Mouse (Mus musculus) spleen, embryonic (tissue): ENCODE measurements at regions not wholly inside any gene's neighbourhood (a gene's known extent, or its start where the extent isn't known, plus 50 kb on each side); places are given as distances from the start of the nearest gene placed in this dataset.

Experiments used
- CTCF ChIA-PET: fragments of 350-600 bp; sonication (Branson Sonifier 250); formaldehyde crosslinking; loops from one replicate; lab custom pipeline; 2022; lab: Charles Lee

DNA sequence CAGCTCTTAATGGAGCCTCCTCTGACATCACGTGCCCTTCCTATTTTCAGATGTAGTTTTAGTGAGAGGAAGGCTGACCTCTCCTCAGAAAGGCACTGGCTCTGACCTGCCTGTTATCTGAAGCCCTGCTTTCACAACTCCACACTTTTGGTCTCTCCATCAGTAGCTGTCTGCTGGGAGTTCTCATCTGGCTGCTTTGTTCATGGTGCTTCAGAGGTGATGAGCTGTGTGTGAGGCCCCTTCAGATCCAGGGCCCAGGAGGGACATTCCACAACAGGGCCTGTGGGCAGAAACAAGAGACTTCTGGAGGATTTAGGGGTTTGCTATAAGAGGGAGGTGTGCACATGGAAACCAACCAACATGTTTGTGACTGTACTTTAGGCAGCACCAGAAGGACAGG lies 50.8 kb upstream of the Fhl2 start:
- CTCF ChIA-PET, result no interaction called here

DNA sequence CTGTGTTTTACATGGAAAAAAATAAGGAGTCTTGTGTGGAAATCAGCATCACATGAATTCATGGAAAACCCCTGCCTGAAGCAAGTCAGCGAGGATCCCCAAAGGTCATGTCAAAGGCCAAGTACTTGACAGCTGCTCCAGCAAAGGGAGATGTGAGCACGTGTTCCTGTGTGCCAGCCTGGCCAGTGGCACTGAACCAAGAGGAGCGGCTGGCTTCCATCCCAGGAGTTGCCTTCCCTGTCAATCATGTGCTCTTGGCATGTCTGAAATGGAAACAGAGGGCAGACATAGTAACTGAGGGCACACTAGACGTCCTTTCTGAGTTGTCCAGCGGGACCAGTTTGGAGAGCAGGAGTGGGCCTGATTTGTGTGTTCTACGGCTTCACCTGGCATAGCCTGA lies 53.5 kb upstream of the Fhl2 start:
- CTCF ChIA-PET, result no interaction called here

DNA sequence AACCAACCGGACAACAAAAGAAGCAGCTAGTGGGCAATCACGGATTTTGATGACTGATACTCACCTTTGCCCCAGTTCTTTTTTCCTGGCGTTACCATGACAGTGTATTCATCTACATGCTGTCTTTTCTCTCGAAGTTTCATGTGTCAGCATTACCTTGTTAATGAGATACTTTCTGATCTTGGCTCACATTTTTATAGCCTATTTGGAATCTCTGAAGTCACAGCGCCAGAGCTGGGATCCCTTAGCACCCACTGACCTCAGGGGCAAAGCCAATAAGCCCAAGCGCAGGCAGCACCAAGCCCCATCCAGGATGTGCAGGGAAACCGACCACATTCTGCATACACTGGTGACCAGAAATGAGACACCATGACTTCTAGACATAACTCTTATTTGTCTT lies 54.6 kb upstream of the Fhl2 start:
- CTCF ChIA-PET, result no interaction called here

DNA sequence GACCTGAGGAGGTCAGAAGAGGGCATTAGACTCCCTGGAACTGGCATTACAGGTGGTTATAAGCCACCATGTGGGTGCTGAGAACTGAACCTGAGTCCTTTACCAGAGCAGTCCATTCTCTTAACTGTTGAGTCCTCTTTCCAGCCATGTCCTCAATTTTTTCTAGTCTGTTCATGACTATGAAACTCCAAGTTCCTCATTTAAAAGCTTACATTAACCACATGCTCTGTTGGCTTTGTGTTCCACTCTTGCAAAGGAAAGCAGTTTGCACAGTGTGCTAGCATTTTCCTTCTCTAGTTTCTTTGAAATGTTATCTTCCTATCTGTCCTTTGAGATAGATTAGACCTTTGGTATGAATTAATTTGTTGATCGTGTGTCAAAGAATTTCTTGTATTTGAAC lies 57.3 kb upstream of the Fhl2 start:
- CTCF ChIA-PET, result interaction anchor here (0.6 kb wide), 1 partner anchor 840 kb away, joined by 4 read pairs; no protein-coding TSS in a partner anchor

DNA sequence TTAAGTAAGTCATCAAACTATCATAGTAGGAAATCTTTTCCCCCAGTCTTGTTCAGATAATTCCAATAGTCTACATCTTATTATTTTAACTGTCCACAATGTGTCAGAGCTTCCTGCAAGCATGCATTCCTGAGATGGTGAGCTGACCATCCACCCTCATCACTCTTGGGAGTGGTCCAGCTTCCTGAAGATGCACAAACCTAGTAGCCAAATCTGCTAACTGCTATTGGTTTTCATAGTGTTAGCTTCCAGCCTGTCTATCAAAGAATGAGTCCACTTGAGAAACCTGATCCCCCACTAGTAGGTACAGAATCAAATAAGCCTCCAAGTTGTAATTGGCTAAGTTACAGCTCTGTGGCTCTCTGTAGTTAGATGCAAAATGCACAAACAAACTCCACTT lies 59.3 kb upstream of the Fhl2 start:
- CTCF ChIA-PET, result no interaction called here

DNA sequence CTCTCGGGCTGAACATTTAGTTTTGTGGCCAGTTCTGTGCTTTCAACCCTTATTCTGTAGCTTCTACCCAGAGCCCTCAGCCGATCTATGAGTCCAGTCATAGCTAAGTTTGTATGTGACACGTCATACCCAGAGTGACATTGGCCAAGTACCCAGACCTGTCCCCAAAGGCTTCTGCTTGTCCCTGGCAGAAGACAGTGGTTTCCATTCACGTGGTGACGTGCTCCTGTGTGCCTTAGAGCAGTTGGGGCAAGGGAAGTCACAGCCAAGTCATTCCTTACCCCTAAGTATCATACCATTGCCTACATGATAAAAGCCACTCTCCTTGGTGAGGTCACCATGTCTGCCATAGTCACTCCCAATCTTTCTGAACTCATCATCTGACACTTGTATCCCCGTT lies 61.1 kb upstream of the Fhl2 start:
- CTCF ChIA-PET, result no interaction called here

DNA sequence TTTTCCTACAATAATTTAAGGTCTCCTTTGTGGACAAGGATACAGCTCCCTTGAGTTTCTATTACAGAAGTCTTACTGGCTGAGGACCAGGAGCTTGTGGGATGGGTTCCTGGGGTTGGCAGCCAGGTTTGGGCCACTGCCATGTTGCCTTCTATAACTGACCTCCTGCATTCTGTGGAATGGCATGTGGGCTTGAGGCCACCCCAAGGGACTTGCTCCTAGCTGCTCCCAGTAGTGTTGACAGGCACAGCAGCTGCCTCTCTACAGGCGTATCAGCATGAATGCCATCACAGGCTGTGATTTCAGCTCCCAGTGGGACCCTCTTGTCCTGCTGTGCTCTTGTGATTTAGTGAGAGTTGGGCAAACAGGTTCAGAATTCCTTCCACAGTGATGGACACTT lies 63.1 kb upstream of the Fhl2 start:
- CTCF ChIA-PET, result no interaction called here

DNA sequence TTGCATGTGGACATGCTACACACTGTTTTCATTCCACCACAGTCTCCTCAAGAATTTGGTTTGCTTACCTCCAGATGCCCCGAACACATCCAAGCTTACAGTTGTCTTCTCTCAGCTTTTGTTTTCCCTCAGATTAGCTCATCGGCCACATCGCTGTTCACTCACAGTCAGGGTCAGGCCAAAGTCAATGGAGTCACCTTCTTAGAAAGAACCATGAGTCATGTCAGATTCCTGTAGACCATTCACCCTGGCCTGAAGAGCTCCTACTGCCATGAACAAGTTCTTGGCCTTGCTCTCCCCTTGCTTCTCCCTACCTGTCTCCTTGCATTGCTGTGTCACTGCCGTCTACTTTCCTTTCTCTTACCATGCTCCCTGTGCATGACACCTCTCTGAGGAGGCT lies 63.7 kb upstream of the Fhl2 start:
- CTCF ChIA-PET, result interaction anchor here (1.2 kb wide), 1 partner anchor 121 kb away, joined by 3 read pairs; no protein-coding TSS in a partner anchor

DNA sequence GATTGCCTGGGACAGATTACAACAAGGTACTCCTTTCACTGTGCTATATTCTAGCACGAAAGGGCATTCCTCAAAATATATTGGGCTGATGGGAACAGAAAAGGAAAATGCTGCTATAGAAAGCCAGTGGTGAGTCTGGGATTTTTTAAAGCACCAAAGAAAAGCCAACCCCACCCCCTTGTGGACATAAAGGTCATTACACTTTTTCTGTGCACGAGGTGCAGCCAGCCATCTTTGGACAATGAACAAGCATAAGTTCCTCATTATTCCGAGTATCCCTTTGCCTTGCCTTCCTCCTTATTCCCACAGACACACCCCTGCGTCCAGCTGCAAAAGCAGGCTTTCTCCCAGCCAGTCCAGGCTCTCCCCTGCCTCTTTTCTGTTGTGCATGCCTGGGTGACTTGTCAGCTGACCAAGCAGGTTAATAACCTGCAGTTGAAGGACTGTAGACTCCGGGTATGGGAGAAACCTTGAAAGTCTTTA lies 67.7 kb upstream of the Fhl2 start:
- CTCF ChIA-PET, result interaction anchor here (0.5 to 1.6 kb wide), 4 partner anchors 23 to 126 kb away, joined by 3 to 4 read pairs (median 3); no protein-coding TSS in a partner anchor

DNA sequence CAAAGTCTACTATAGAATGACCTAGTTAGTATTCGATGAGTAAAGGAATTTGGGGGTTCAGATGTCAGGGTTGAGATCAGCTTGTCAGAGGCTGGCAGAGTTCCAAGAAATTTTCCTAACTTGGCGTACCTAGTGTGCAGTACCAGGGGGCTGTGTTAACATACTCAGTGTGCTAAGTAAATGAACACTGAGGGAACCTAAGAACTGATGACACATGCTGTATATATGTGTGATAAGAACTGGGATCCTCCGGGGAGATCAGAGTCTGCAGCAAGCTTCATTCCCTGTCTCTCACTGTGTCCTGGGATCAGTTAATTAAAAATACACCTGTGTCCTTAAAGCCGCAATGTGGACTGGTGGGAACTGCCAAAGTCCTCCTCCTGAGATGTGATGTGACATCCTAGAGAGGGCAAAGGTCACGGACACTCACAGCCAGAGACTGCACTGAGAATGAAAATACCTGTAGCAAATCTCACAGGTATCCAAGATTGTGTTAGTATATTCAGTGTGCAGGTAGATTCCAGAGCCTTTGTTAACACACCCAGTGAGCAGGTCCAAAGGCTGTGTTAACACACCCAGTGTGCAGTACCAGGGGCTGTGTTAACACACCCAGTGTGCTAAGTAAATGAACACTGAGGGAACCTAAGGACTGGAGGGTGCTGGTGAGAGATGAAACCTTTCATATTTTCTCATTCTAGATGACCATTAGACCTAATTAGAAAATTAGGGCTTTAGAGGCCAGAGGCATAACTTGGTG lies 69.1 kb upstream of the Fhl2 start:
- CTCF ChIA-PET, result no interaction called here

DNA sequence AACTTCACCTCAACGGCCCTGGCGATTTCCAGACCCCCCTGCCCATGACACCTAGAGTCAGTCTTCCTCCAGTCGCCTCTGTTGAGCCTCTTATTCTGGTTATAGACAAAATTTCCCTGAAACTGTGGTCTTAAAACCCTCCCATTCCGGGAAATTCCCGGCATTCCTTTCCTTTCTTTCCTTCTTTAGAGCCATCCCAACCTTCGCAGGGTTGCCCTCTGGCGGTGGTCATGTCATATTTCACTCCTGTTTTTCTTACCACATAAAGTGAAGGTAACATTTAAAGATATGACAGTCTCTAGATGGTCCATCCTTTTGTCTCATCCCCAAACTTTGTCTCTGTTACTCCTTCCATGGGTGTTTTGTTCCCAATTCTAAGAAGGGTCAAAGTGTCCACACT lies 72.9 kb upstream of the Fhl2 start:
- CTCF ChIA-PET, result no interaction called here

DNA sequence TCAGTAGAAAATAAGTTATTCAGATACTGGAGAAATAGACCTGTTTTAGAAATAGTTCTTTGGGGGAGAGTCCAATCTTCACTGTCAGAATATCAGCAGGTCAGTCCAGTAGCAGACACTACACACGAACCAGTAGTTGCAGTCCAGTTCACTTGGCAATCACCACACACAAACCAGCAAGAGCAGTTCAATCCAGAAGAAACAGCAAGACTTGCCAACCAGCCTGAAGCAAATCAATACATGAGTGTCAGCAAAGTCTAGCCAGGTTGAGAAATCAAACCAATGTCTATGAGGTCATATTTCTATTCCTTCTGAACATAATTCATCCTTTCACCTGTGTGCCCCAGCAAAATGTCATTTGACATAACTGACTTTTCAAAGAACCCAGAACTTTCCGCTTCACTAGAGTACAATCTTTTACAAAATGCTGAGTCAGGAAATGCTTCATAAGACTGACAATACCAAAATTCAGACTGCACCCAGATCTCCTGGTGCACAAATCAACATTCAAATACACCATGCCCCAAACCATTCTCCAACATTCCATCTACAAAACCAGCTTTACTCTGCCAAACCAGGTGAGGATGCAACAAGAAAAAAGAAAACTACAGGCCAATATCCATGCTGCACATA lies 76.6 kb upstream of the Fhl2 start:
- CTCF ChIA-PET, result no interaction called here

DNA sequence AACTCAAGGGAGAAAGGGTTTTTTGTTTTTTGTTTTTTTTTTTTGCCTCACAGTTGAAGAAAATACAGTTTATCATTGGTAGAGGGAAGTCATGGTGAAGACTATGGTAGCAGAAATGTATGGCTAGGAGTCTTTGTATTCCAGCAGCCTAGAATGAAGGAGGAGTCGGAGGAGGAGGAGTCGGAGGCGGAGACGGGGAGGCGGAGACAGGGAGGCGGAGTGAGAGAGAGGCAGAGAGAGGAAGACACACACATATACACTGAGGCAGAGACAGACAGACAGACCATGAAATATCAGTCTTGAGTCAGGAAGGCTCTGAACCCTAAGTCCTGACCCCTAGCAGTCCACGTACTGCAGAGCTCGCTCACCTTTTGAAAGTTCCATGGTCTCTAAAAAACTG lies 95.0 kb upstream of the Fhl2 start:
- CTCF ChIA-PET, result no interaction called here

DNA sequence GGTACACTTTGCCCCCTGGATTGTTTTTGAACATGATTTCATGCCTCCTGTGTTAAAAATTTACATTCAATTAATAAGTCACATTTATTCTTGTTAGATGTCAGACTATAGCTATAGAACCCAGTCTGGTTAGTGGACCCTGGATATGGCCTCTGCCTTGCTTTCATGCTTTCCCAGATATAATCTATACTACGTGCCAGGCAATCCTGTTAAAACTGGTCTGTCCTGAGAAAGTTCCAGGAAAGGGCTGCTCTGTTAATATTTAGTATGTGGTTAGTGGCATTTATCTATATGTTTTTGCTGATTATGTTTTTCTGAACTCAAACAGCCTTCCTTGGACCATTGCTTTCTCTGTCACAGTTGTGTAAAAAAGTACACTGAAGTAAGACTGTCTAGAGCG lies 95.8 kb upstream of the Fhl2 start:
- CTCF ChIA-PET, result no interaction called here

DNA sequence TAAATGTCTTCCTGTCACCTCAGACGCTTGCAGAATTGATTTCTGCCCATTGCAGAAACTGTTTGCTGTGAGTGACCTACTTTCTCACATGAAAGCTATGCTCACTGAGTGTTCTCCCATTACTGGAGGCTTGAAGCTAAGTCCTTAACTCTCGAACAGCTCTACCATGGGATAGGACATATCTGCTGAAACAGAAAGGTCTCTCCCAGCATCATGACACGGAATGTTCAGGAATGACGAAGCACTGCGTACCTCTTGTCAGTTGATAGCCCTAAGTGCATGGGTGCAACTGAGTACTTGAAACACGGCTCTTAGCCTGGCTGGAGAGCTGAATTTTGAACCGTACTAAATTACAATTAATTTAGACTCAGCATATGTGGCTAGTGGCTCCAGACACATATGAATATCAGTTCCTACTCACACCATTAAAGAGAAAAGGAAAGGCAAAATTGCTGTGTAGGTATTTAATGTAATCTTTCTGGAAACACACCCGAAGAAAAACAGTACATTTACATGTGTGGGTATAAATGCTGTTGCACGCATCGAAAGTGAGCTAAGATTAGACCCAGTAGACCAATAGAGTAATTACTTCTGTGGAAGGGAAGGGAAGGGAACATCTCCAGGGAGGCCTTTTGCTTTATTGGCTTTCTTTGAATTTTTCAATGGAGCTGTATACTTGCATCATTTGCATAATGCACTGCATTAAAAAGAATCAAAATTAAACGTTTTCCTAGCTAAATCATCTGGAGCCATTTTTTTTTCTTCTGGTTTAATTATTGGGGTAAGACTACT lies 97.6 kb upstream of the Fhl2 start:
- CTCF ChIA-PET, result no interaction called here

DNA sequence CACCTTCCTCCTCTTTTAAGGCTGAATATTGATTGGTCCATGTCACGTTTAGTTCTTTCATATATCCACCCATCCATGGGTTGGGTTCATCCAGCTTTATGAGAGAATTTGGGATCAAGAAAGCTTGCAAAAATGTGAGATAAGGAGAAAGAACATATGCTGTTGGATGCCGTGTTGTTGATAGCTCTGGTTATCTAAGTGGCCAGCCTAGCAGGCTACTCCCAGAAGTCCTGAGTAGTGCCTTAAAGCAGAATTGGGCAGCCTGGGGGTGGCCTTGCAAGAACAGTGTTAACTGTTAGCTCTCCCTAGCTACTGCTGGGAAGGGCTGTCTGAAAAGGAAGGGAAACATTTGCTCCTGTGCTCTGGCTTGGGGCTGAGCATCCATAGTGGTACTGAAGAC lies 100.8 kb upstream of the Fhl2 start:
- CTCF ChIA-PET, result no interaction called here

DNA sequence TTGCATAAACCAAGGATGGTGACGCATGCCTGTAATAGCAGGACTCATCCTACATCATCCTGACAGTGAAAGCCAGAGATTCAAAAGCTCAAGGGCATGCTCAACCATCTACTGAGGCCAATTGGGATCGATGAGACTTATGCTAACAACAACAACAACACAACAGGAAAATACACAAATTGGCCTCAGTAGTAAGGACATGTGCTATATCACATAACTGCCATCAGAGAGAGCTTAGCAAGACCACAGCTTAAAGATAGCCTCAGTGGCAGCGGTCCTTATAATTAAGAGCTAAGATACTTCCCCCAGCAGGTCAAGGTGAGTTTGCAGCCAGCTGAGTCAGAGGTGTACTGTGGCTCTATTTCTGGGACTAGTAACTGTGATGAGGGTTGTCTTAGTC lies 102.0 kb upstream of the Fhl2 start:
- CTCF ChIA-PET, result interaction anchor here (0.7 kb wide), 2 partner anchors 64 to 452 kb away, joined by 3 to 4 read pairs; no protein-coding TSS in a partner anchor

DNA sequence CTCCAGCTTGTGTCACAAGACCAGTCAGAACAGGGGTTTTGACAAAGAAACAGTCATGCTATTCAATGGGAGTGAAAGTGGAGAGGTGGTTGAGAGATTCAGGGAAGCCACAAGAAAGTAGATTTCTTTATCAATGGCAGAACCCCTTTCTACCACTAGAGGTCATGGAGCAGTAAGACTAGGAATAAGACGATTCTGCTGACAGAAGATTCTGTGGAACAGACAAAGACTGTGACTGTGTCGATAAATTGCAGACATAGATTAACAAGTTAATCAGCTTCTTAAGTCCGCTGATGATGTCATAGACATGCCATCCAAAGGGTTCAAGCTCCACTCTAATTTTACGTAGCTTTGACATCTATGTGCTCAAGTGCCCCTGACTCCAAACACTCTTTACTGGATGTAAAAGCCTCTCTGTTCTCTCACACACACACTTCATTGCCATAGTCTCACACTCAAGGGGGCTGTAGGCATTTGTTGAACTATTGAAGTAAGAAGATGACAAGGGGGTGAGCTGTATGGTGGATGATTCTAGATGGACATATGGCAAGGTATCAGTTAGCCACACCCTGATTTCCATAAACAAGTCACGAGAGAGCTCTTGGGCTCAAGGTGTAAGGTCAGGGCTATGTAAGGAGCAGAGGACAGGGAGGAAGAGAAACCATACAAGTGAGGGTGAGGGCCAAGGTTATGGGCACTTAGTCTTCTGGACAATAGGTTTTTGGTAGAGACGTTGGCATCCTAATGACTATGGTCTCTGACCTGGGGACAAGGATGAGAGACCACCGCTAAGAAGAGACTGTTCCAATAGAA lies 102.9 kb upstream of the Fhl2 start:
- CTCF ChIA-PET, result interaction anchor here (0.5 to 0.7 kb wide), 4 partner anchors 76 to 451 kb away, joined by 3 to 11 read pairs (median 4); no protein-coding TSS in a partner anchor

DNA sequence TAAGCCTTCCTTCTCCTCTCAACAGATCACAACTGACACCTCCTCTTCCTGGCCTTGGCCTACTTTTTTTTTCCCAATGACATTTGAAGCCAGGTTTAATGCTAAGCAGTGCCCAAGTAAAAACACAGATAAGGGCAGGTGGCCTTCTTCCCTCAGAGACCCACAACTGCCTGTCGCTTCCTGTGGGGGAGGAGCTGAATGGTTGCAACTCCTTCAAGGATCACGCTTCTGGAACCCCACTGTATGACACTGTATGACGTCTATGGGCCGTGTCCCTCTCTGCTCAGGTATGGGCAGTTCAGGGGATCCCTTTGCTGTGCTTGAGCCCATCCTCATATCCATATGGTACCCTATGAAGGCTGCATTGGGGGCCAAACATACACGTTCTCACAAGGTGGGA lies 103.9 kb upstream of the Fhl2 start:
- CTCF ChIA-PET, result no interaction called here

DNA sequence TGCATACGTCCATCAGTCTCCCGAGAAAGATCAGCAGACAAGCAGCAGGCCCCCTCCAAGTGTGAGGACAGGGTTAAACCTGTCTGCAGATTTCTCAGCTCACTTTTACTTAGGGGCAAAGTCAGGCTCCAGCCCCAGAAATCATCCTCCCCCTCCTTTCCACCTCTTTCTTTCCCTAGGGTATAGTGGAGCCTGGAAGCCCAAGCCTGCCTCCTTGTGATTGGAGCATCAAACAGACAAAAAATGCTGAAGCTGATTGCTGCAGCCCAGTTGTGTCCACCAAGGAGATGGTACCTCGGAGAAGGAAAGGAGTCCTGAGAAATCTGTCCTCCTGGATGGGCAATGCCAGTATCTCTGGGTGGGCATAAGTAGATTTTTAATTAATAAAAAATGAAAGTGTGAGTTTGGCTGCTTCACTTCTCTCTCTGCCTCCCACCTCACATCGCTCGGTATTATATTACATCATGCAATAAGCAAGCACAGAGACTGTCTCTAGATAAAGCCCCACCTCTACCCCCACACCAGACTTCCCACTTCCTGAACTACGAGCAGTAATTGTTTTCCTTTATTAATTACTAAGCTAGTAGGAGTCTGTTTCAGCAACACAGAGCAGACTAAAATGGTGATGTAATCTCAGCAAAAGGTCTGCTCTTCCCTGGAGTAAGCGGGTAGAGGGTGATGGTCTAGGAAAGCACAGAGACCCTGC lies 105.2 kb upstream of the Fhl2 start:
- CTCF ChIA-PET, result no interaction called here

DNA sequence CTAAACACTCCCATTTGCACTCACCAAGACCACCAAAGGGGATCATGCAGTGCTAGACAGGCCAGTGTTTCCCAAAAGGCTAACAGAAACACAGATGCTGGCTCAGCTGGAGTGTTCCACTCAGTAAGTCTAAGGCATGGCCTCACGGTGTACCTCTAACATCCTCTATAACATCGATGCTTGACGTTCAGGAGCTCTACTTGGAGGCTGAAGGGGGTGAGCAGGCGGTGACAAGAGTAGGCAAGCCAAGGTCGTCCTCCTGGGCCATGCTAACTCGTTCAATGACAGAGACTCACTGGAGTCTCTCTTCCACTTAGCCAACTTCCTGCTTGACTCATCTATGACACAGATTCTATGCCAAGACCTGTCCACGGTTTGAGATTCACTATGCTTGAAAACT lies 105.9 kb upstream of the Fhl2 start:
- CTCF ChIA-PET, result no interaction called here
